Comparison of ENCODE assay signal across 10 mouse cellular contexts in the genomic region with DNA sequence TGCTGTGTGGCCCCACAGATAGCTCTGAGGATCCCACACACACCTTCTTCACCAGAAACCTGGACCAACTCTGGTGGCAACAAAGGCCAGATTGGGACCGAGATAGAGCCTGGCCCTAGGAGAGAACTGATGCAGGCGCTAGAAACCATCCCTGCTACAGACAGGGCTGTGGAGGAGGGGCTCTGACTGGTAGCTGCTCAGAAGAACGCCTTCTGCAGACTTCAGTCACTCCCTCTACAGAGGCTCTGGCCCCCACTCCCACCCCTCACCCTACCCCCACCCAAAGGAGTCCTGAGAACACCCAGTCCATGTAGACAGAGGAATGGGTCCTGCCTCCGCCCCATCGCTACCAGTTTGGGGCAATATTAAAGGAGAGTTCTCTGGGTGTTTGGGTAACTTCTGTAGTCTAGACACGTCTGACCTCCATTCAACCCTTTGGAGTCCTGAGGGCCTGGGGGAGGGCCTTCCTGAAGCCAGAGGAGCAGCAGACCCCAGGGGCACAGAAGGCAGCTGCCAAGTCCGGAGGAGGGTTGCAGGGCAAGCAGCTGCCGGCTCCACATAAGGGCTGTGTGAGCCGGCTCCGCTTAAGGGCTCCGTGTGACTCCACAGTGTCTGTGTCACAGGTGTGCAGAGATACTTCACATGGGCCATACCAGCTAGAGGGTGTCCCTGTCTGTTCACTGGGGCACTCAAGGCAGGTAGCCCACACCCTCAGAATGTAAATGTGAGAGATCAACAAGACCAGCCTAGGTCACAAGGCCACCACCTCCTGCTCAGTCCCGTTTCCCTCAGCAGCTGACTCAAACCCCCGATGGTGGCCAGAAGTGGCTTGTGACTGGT. TPM values are rescaled to one million over a fixed set of nuclear protein-coding genes. Genes with fewer than 3 reads are reported as not detected.
DNase-seq lines count a peak whose midpoint lies in the region; ATAC-seq and TF ChIP-seq lines count a peak whose summit lies in the region.
"Had no signal": no experiment of that assay in that cellular context is flagged by ENCODE, and none has a peak within 500 bp of the region (broad histone marks: within the 10 kb centered on the region; RNA-seq: fewer than 3 reads in every experiment).

No protein-coding gene starts in this region.

- 0 out of 2 replicates have a peak, but pooled peaks cover 7% of the 10 kb centered on the region for H3K27me3 ChIP-seq in liver, embryonic 12.5 days (replicated peaks)
- no peaks in the 10 kb centered on the region for H3K27me3 ChIP-seq in liver, embryonic 11.5 days (replicated peaks; ENCODE audit: control insufficient read depth, insufficient read depth, low read length)
- peaks cover 4% of the 10 kb centered on the region; the same call in 1 of the 2 replicates for H3K27me3 ChIP-seq in hindbrain, embryonic 12.5 days
- H3K27me3 ChIP-seq in myocyte (ENCODE audit: control insufficient read depth, insufficient read depth, insufficient read length) = no peaks in the 10 kb centered on the region

- no peak overlapping the region for H3K4me2 ChIP-seq in liver, embryonic 12.5 days
- H3K4me2 ChIP-seq in liver, embryonic 11.5 days = no peak overlapping the region
- no peak overlapping the region; the same call in 1 of the 2 replicates for H3K4me2 ChIP-seq in hindbrain, embryonic 12.5 days (replicated peaks)
- H3K4me2 ChIP-seq in myocyte (ENCODE audit: low read depth) = no peak overlapping the region

- no peak overlapping the region for H3K4me3 ChIP-seq in liver, embryonic 12.5 days
- no peak overlapping the region for H3K4me3 ChIP-seq in liver, embryonic 11.5 days (ENCODE audit: low read depth, low read length)
- H3K4me3 ChIP-seq in hindbrain, embryonic 12.5 days = no peak overlapping the region
- H3K4me3 ChIP-seq in myocyte = no peak overlapping the region

- H3ac ChIP-seq in myocyte (ENCODE audit: control insufficient read depth, insufficient read length) = no peak overlapping the region

- no peak for ATAC-seq in liver, embryonic 12.5 days
- ATAC-seq in liver, embryonic 11.5 days (replicated peaks; ENCODE audit: low FRiP score) = no peak
- ATAC-seq in hindbrain, embryonic 12.5 days (ENCODE audit: low FRiP score) = peak; percentile 41
- ATAC-seq in frontal cortex, adult (ENCODE audit: low TSS enrichment) = no peak

- peaks cover 69% of the 10 kb centered on the region for H3K4me1 ChIP-seq in liver, embryonic 12.5 days
- H3K4me1 ChIP-seq in liver, embryonic 11.5 days (replicated peaks; ENCODE audit: control insufficient read depth, insufficient read depth, low read length) = peaks cover 32% of the 10 kb centered on the region
- peaks cover 55% of the 10 kb centered on the region for H3K4me1 ChIP-seq in hindbrain, embryonic 12.5 days

- peak overlapping the region; percentile 2 for H3K9ac ChIP-seq in liver, embryonic 12.5 days
- H3K9ac ChIP-seq in liver, embryonic 11.5 days (ENCODE audit: low read depth, low read length) = no peak overlapping the region
- peak overlapping the region; percentile 18; the same call in 1 of the 2 replicates for H3K9ac ChIP-seq in hindbrain, embryonic 12.5 days
- H3K9ac ChIP-seq: liver, embryonic 14.5 days had no signal

- H3K9me3 ChIP-seq in liver, embryonic 12.5 days (replicated peaks) = no peaks in the 10 kb centered on the region
- no peaks in the 10 kb centered on the region for H3K9me3 ChIP-seq in liver, embryonic 11.5 days (ENCODE audit: control insufficient read depth, low read length)
- no peaks in the 10 kb centered on the region for H3K9me3 ChIP-seq in hindbrain, embryonic 12.5 days (replicated peaks)

- no peak for TF ChIP-seq POLR2A in myocyte (IDR thresholded peaks at IDR 0.05; ENCODE audit: insufficient read length, low read depth)

- peak; percentile 38 to 51 for DNase-seq in cerebellum, postnatal 10 days
- no peak for DNase-seq in cerebellum, adult 9-10 months
- no peak for DNase-seq in liver, embryonic 11.5 days (ENCODE audit: low spot score)
- DNase-seq in adrenal gland, adult 18-20 months (ENCODE audit: low spot score in 2 of 2) = no peak
- DNase-seq: gastrocnemius, postnatal 36 days had no signal

- H3K36me3 ChIP-seq in liver, embryonic 12.5 days = no peaks in the 10 kb centered on the region
- no peaks in the 10 kb centered on the region for H3K36me3 ChIP-seq in liver, embryonic 11.5 days (ENCODE audit: control insufficient read depth, insufficient read depth, low read length)
- H3K36me3 ChIP-seq in hindbrain, embryonic 12.5 days = 0 out of 2 replicates have a peak, but pooled peaks cover 6% of the 10 kb centered on the region
- H3K36me3 ChIP-seq in myocyte (ENCODE audit: control insufficient read depth, insufficient read depth) = no peaks in the 10 kb centered on the region

- 68% methylated on average over 13 of the region's 13 CpGs for WGBS in liver, embryonic 12.5 days (ENCODE audit: insufficient replicate concordance)
- 54% methylated on average over 13 of the region's 13 CpGs for WGBS in liver, embryonic 11.5 days
- WGBS in hindbrain, embryonic 12.5 days = 21% methylated on average over 13 of the region's 13 CpGs

- H3K27ac ChIP-seq in liver, embryonic 12.5 days = no peak overlapping the region
- H3K27ac ChIP-seq in liver, embryonic 11.5 days (ENCODE audit: low read depth, low read length) = no peak overlapping the region; the same call in 1 of the 2 replicates
- peak overlapping the region; percentile 48 for H3K27ac ChIP-seq in hindbrain, embryonic 12.5 days
- H3K27ac ChIP-seq: liver, embryonic 14.5 days had no signal

- no peaks in the 10 kb centered on the region for H3K79me2 ChIP-seq in myocyte (ENCODE audit: control insufficient read depth, insufficient read depth)

TF ChIP-seq in myocyte, 11 proteins besides CTCF, POLR2A, EP300 and RAD21:
- TF ChIP-seq MYOG (IDR thresholded peaks at IDR 0.05; ENCODE audit: control insufficient read depth in 1 of 3, insufficient read depth in 1 of 3, insufficient read length in 2 of 3, low read depth in 2 of 3) (peak in 2 of 3 experiments; percentile 83 to 90), MYOD1 (IDR thresholded peaks at IDR 0.05; ENCODE audit: control insufficient read depth in 1 of 3, insufficient read length in 2 of 3, low read depth in 2 of 3) (peak in 2 of 3 experiments; percentile 76), USF1 (IDR thresholded peaks at IDR 0.05; ENCODE audit: low read depth) (no peak)

RNA-seq across cellular contexts. Expression of a gene that starts 51.8 kb away (rescaled TPM):
- 952 and 1,008 TPM in 2 replicates for polyA plus RNA-seq in liver, embryonic 12.5 days (2016; fragmentation: Nextera tagmentation; extraction: Ambion mirVana)
- 1,592 and 1,704 TPM in 2 replicates for polyA plus RNA-seq in liver, embryonic 11.5 days (2014; fragmentation: Nextera tagmentation; extraction: Ambion mirVana)
- 3,608 and 3,685 TPM in 2 replicates for polyA plus RNA-seq in hindbrain, embryonic 12.5 days (2016; fragmentation: Nextera tagmentation; extraction: Ambion mirVana)
- 2,358 TPM for polyA plus RNA-seq in myocyte (2012; fragmentation: generic; extraction: Trizol)
- 1,000 to 10,000 TPM in 1 of 2 experiments, 100 to 1,000 TPM in 1; 972 to 2,157 TPM for total RNA-seq in adrenal gland, adult 18-20 months (2021)

Comparison
In these comparisons a context has a peak if more than half of its experiments do, and no peak if none do; other contexts are left out.
1. DNase-seq: peak in cerebellum, postnatal 10 days (2 of 2); none in cerebellum, adult 9-10 months (single experiment), liver, embryonic 11.5 days (single experiment) and adrenal gland, adult 18-20 months (0 of 2).